14 mouse cellular contexts compared by ENCODE assay signal in genomic region chr11:63967641-63968387, GRCm38 (mm10). TPM values are rescaled to one million over a fixed set of nuclear protein-coding genes. Genes with fewer than 3 reads are reported as not detected.
A peak's percentile ranks its signal among the peaks of the same experiment; 100 is the strongest.
DNase-seq lines count a peak whose midpoint lies in the region; TF ChIP-seq lines count a peak whose summit lies in the region.
"Had no signal": no experiment of that assay in that cellular context is flagged by ENCODE, and none has a peak within 500 bp of the region (broad histone marks: within the 10 kb centered on the region; RNA-seq: fewer than 3 reads in every experiment).

No protein-coding gene starts in this region.

- TF ChIP-seq POLR2A in MEL (IDR thresholded peaks at IDR 0.05; ENCODE audit: control insufficient read depth in 1 of 2, insufficient read depth in 1 of 2, low read depth in 1 of 2, low read length in 2 of 2, poor library complexity in 1 of 2), result no peak

- H3K36me3 ChIP-seq in MEL (ENCODE audit: control insufficient read depth in 1 of 2, insufficient read depth in 2 of 2, low read length in 2 of 2), result peaks cover 4 to 24% of the 10 kb centered on the region in 2 experiments

- H3K27me3 ChIP-seq in MEL (ENCODE audit: control insufficient read depth in 1 of 2, insufficient read depth in 2 of 2, low read length in 2 of 2), result no peaks in the 10 kb centered on the region
- H3K27me3 ChIP-seq: embryonic facial prominence, embryonic 12.5 days had no signal

- no peak overlapping the region for H3K9ac ChIP-seq in MEL (ENCODE audit: control insufficient read depth, low read depth, low read length, poor library complexity, severe bottlenecking)
- H3K9ac ChIP-seq: embryonic facial prominence, embryonic 12.5 days had no signal

- peaks cover 21 to 24% of the 10 kb centered on the region in 2 experiments for H3K4me1 ChIP-seq in MEL (ENCODE audit: control insufficient read depth in 1 of 2, insufficient read depth in 2 of 2, low read length in 2 of 2)

- TF ChIP-seq CTCF in MEL (IDR thresholded peaks at IDR 0.05 in 2 of 3, conservative IDR thresholded peaks at IDR 0.05 in 1 of 3; ENCODE audit: control insufficient read depth in 1 of 3, insufficient read depth in 1 of 3, low read depth in 2 of 3, low read length in 3 of 3, poor library complexity in 1 of 3, severe bottlenecking in 1 of 3), result no peak

- H3K27ac ChIP-seq in MEL (ENCODE audit: control insufficient read depth, low read depth, low read length), result peak overlapping the region; percentile 83
- H3K27ac ChIP-seq: embryonic facial prominence, embryonic 12.5 days; heart, adult 2 months had no signal

- peak; percentile 18 to 34; a peak in 3 of 4 replicates for TF ChIP-seq EP300 in MEL (IDR thresholded peaks at IDR 0.05; ENCODE audit: low read depth in 1 of 2, low read length in 2 of 2)

- H3K79me2 ChIP-seq in MEL (ENCODE audit: control insufficient read depth, insufficient read depth, low read length, poor library complexity), result no peaks in the 10 kb centered on the region

- H3K9me3 ChIP-seq in MEL (replicated peaks; ENCODE audit: insufficient read depth, low read length), result no peaks in the 10 kb centered on the region
- H3K9me3 ChIP-seq: embryonic facial prominence, embryonic 12.5 days had no signal

- DNase-seq in kidney, adult 8-10 months, result peak; percentile 26 to 37
- no peak for DNase-seq in kidney, postnatal 4 days
- peak; percentile 10 for DNase-seq in MEL (ENCODE audit: low read depth, low spot score)
- DNase-seq in MEL-GATA-1-ER (ENCODE audit: extremely low read depth, low read depth), result peak; percentile 6
- peak; percentile 59 to 60 for DNase-seq in kidney, postnatal 36 days
- DNase-seq in urinary bladder, postnatal 36 days (ENCODE audit: low spot score in 2 of 2), result no peak
- DNase-seq in adrenal gland, adult 2 months, result no peak
- DNase-seq: adrenal gland, adult 8-10 months; cerebellum, adult 2 months; gastrocnemius, postnatal 14 days; heart, adult 2 months; right cerebral cortex, postnatal 25 days; thymus, postnatal 25 days had no signal

- no peak for TF ChIP-seq RAD21 in MEL (IDR thresholded peaks at IDR 0.05; ENCODE audit: low read depth, low read length)

- no peak overlapping the region for H3K4me3 ChIP-seq in MEL (ENCODE audit: control insufficient read depth in 1 of 2, insufficient read depth in 1 of 2, low read depth in 2 of 2, low read length in 2 of 2)
- H3K4me3 ChIP-seq: embryonic facial prominence, embryonic 12.5 days; heart, adult 2 months had no signal

TF ChIP-seq in MEL, 35 proteins besides CTCF, POLR2A, EP300 and RAD21:
- TF ChIP-seq MYC (IDR thresholded peaks at IDR 0.05; ENCODE audit: low read depth, low read length) (no peak), CHD1 (IDR thresholded peaks at IDR 0.05; ENCODE audit: low read depth, low read length) (no peak), SMC3 (IDR thresholded peaks at IDR 0.05; ENCODE audit: low read depth, low read length) (no peak), TBP (IDR thresholded peaks at IDR 0.05; ENCODE audit: low read depth, low read length) (no peak), POLR2AphosphoS5 (IDR thresholded peaks at IDR 0.05; ENCODE audit: borderline replicate concordance, low read depth, low read length) (no peak), GATA1 (IDR thresholded peaks at IDR 0.05; ENCODE audit: low read depth, low read length) (no peak), ZKSCAN1 (IDR thresholded peaks at IDR 0.05; ENCODE audit: low read depth, low read length) (no peak), MYB (IDR thresholded peaks at IDR 0.05; ENCODE audit: low read depth, low read length) (0 out of 2 replicates have a peak, but pooled peaks have one; percentile 41), TCF12 (IDR thresholded peaks at IDR 0.05; ENCODE audit: low read depth, low read length) (0 out of 2 replicates have a peak, but pooled peaks have one; percentile 23), ETS1 (IDR thresholded peaks at IDR 0.05; ENCODE audit: low read depth, low read length) (no peak), ELF1 (IDR thresholded peaks at IDR 0.05; ENCODE audit: low read depth, low read length) (no peak), USF1 (IDR thresholded peaks at IDR 0.05; ENCODE audit: low read depth, low read length) (no peak), MXI1 (IDR thresholded peaks at IDR 0.05; ENCODE audit: low read depth, low read length) (no peak), GABPA (IDR thresholded peaks at IDR 0.05; ENCODE audit: low read depth, low read length) (no peak), MAZ (IDR thresholded peaks at IDR 0.05; ENCODE audit: low read depth, low read length) (0 out of 2 replicates have a peak, but pooled peaks have one; percentile 40), KAT2A (conservative IDR thresholded peaks at IDR 0.05; ENCODE audit: low read depth, low read length) (no peak), MAX (IDR thresholded peaks at IDR 0.05; ENCODE audit: low read length) (0 out of 2 replicates have a peak, but pooled peaks have one; percentile 27)
TF ChIP-seq in MEL: peak in this region for 4.

RNA-seq across cellular contexts. Expression of gene Hs3st3b1, which starts 45.7 kb away (rescaled TPM):
- not detected in 2 replicates for total RNA-seq in MEL (2012; rRNA removed)
- polyA plus RNA-seq in MEL (2012; ENCODE audit: insufficient read depth in 1 of 2, insufficient read length in 2 of 2, low read depth in 1 of 2, low replicate concordance in 2 of 2, missing spikeins in 1 of 2), result not detected
- total RNA-seq in adrenal gland, adult 2 months (2021), result 1 to 10 TPM; 1.7 to 1.8 TPM
- polyA plus RNA-seq in adrenal gland, adult 2 months (2012; rRNA removed), result 4.1 and 4.8 TPM in 2 replicates

Comparison
In these comparisons a context has a peak if more than half of its experiments do, and no peak if none do; other contexts are left out.
1. DNase-seq: peak in kidney, adult 8-10 months (2 of 2), MEL (single experiment), MEL-GATA-1-ER (single experiment) and kidney, postnatal 36 days (2 of 2); none in kidney, postnatal 4 days (0 of 2), urinary bladder, postnatal 36 days (0 of 2) and adrenal gland, adult 2 months (single experiment).